Mouse (Mus musculus) forebrain, embryonic 10.5 days (tissue): ENCODE data around the gene Olfr1390. TPM values are rescaled to one million over a fixed set of nuclear protein-coding genes. Genes with fewer than 3 reads are reported as not detected.
"Not testable (repeated sequence)": the region's sequence is repeated elsewhere in the genome, so short reads cannot be mapped to it uniquely, and the experiment has no call there.

Source experiments
- DNase-seq: peaks from one replicate; pipeline ENCODE4 v3.0.0-alpha.2; 2017; ENCODE audit warnings: low spot score; ENCODE audit errors: extremely low spot score
- H3K27ac ChIP-seq: fragments of 300-500 bp; sonication (generic); 2 replicates; pipeline ENCODE4 v1.5.1; 2016; ENCODE audit warnings: mild to moderate bottlenecking
- H3K27me3 ChIP-seq: fragments of 300-500 bp; sonication (generic); 2 replicates; pipeline ENCODE4 v1.6.1; 2016; ENCODE audit warnings: mild to moderate bottlenecking; ENCODE audit not compliant: poor library complexity, severe bottlenecking
- H3K36me3 ChIP-seq: fragments of 300-500 bp; sonication (generic); replicated peaks from 2 replicates; pipeline ENCODE4 v1.6.1; 2016; ENCODE audit warnings: mild to moderate bottlenecking, moderate library complexity
- H3K4me1 ChIP-seq: fragments of 300-500 bp; sonication (generic); 2 replicates; pipeline ENCODE4 v1.6.1; 2016
- H3K4me3 ChIP-seq: fragments of 300-500 bp; sonication (generic); 2 replicates; pipeline ENCODE4 v1.5.1; 2016; ENCODE audit warnings: mild to moderate bottlenecking, moderate library complexity
- H3K9me3 ChIP-seq: fragments of 300-500 bp; sonication (generic); 2 replicates; pipeline ENCODE4 v1.6.1; 2016; ENCODE audit warnings: mild to moderate bottlenecking, moderate library complexity
- WGBS: fragments of 180-500 bp; shearing (Covaris S2); methylation state at CpG from one replicate; pipeline ENCODE4 v1.1.7; 2016; 5-methylcytosine and 5-hydroxymethylcytosine counted together
- polyA plus RNA-seq: library from polyadenylated mRNA; unstranded; fragments of >200 nt; fragmentation: Nextera tagmentation; extraction: Ambion mirVana; gene quantifications from 2 replicates; pipeline ENCODE4 v1.2.1, GENCODE M21; 2016

Olfr1390 gene
- not detected in 2 replicates for polyA plus RNA-seq

DNA sequence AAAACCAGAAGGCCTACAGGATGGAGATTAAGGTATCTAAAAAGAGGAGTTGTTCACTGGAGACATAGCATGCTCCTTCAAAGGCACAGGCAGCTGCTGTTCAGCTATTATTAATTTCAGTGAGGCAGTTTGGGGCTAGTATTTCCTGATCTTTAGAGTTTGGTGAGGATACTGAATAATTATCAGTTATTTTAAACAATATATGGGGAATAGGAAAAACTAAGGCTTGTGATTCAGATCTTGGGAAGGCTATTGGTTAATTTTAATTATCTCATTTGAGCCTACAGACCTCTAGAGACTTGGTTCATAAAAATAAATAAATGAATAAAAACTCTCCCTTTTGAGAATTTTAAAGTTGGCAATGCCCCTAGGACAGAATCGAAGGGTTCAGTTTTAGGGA, at the start of gene Olfr1390:
Gene Olfr1390 (plus strand): TSS at position 301 of the 400 bp plus-strand sequence.
- H3K4me1 ChIP-seq = no peaks in the 10 kb centered on the region
- no peak for DNase-seq
- no peaks in the 10 kb centered on the region for H3K27me3 ChIP-seq
- H3K4me3 ChIP-seq = no peak within 1 kb of the TSS
- H3K36me3 ChIP-seq = no peaks in the 10 kb centered on the region
- H3K9me3 ChIP-seq = no peaks in the 10 kb centered on the region
- 91% methylated on average over 1 of the region's 1 CpGs for WGBS
- H3K27ac ChIP-seq = no peak within 1 kb of the TSS

- H3K36me3 ChIP-seq = no peaks in the 10 kb centered on the region
- WGBS = 89% methylated on average over 2 of the region's 2 CpGs
- no peak for DNase-seq
- H3K4me1 ChIP-seq = no peaks in the 10 kb centered on the region
- H3K4me3 ChIP-seq = no peak overlapping the region
- H3K27me3 ChIP-seq = no peaks in the 10 kb centered on the region
- no peak overlapping the region for H3K27ac ChIP-seq
- H3K9me3 ChIP-seq = 0 out of 2 replicates have a peak, but pooled peaks cover 4% of the 10 kb centered on the region
Observed at GRCm38 (mm10) chr11:49287251-49287650, 47.7 kb upstream of the Olfr1390 start.

GRCm38 (mm10) chr11:49292777-49293176, 42.2 kb upstream of the Olfr1390 start:
- Histone ChIP-seq H3K4me3 (no peak overlapping the region), H3K27ac (no peak overlapping the region), H3K27me3 (no peaks in the 10 kb centered on the region), H3K4me1 (no peaks in the 10 kb centered on the region), H3K9me3 (no peaks in the 10 kb centered on the region), H3K36me3 (no peaks in the 10 kb centered on the region)
- DNase-seq = no peak
- WGBS = 87% methylated on average over 3 of the region's 3 CpGs

- Histone ChIP-seq H3K36me3 (no peaks in the 10 kb centered on the region), H3K27ac (no peak within 1 kb of the TSS), H3K9me3 (no peaks in the 10 kb centered on the region), H3K4me1 (no peaks in the 10 kb centered on the region), H3K27me3 (no peaks in the 10 kb centered on the region), H3K4me3 (no peak within 1 kb of the TSS)
- no peak for DNase-seq
Observed at GRCm38 (mm10) chr11:49304441-49304840, 30.5 kb upstream of the Olfr1390 start, which contains the start of gene Olfr10. TSS of gene Olfr10 (plus strand) at chr11:49304741.

DNA sequence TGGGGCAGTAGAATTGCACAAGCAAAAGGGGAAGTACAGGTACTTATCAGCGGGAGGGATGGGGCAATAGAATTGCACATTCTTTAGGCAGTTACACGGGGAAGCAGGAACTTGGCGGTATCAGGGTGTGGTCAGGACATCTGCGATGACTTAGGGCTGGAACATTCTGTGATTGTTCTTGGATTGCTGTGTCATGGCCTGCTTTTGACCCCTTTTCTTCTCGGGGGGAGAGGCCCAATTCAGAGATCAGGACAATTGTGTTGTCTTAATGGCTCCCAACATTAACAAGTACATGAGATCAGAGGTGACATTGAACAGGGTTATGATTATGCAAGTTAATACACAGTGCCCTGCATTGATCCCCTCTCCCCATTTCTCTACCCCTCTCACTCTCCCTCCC, 26.4 kb upstream of the Olfr1390 start:
- not testable (repeated sequence) for H3K4me3 ChIP-seq, H3K27me3 ChIP-seq, H3K27ac ChIP-seq, H3K9me3 ChIP-seq, DNase-seq, H3K36me3 ChIP-seq, H3K4me1 ChIP-seq
- 87% methylated on average over 5 of the region's 5 CpGs for WGBS

DNA sequence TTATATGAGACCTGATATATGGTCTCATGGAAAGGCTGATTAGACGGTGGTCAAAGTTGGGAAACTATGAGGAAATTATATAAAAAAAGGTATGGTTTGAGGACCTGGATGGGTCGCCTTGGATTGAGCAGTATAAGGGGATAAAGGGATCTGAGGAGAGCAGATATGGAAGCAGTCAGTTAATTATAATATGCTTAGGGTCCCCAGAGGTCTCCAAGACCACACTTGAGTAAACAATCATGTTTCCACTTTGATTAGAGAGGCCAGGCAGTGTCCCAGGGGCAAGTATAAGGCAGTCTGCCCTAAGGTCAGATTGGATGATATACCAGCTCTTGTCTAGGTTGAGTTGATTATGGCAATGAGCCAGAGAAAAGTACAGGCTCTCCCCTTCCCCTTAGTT, 12.5 kb upstream of the Olfr1390 start, which contains the start of gene Olfr1391:
Gene Olfr1391 (plus strand): TSS at position 301 of the 400 bp plus-strand sequence.
- H3K36me3 ChIP-seq = no peaks in the 10 kb centered on the region
- no peak within 1 kb of the TSS for H3K27ac ChIP-seq
- no peaks in the 10 kb centered on the region for H3K9me3 ChIP-seq
- 81% methylated on average over 2 of the region's 2 CpGs for WGBS
- no peaks in the 10 kb centered on the region for H3K27me3 ChIP-seq
- H3K4me3 ChIP-seq = no peak within 1 kb of the TSS
- H3K4me1 ChIP-seq = no peaks in the 10 kb centered on the region
- DNase-seq = no peak

DNA sequence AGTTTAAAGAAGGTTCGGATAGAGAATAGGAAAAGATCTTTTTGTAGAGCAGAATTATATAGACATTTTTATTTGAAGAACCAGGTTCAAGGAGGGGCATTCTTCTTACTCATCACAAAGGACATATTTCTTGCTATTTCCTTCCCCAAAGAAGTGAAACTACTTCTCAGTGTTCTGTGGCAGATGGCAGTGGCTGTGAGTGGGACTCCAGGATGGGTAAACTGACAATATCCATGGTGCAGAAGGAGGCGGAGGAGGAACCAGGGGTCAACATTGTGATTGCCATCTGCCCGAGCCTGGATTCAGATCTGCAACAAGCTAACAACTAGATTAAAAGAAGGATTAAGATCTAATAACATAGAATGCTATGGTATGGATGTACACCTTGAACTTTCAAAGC, 8.3 kb upstream of the Olfr1390 start:
- H3K27ac ChIP-seq = no peak overlapping the region
- no peak for DNase-seq
- no peaks in the 10 kb centered on the region for H3K4me1 ChIP-seq
- H3K36me3 ChIP-seq = no peaks in the 10 kb centered on the region
- H3K4me3 ChIP-seq = no peak overlapping the region
- no peaks in the 10 kb centered on the region for H3K27me3 ChIP-seq
- 85% methylated on average over 3 of the region's 3 CpGs for WGBS
- no peaks in the 10 kb centered on the region for H3K9me3 ChIP-seq

DNA sequence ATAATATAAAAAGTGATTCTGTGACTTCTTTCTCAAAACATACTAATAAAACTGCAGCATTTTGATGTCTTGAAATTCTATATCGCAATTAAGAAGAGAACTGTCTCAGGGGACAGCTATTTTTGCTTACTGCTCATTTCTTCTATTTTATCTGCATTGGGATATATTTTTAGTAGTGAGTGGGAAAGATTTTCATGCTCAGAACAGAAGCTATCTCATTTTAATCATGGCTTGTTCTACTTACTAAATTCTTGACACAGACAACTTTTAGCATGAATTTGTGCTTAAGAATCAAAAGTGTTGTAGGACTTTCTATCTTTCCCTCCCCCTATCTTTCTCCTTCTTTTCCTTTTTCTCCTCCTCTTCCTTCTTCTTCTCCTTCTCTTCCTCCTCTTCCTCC, 5.3 kb upstream of the Olfr1390 start:
- Histone ChIP-seq H3K9me3 (no peaks in the 10 kb centered on the region), H3K27me3 (no peaks in the 10 kb centered on the region), H3K4me3 (no peak overlapping the region), H3K27ac (no peak overlapping the region), H3K36me3 (no peaks in the 10 kb centered on the region), H3K4me1 (no peaks in the 10 kb centered on the region)
- no peak for DNase-seq
- WGBS = 84% methylated on average over 1 of the region's 1 CpGs

GRCm38 (mm10) chr11:49337150-49337832, 2.3 kb downstream of the Olfr1390 start:
- Histone ChIP-seq H3K27ac (no peak overlapping the region), H3K4me3 (no peak overlapping the region), H3K9me3 (no peaks in the 10 kb centered on the region), H3K4me1 (no peaks in the 10 kb centered on the region), H3K36me3 (no peaks in the 10 kb centered on the region), H3K27me3 (no peaks in the 10 kb centered on the region)
- WGBS = 77% methylated on average over 4 of the region's 4 CpGs
- DNase-seq = no peak

DNA sequence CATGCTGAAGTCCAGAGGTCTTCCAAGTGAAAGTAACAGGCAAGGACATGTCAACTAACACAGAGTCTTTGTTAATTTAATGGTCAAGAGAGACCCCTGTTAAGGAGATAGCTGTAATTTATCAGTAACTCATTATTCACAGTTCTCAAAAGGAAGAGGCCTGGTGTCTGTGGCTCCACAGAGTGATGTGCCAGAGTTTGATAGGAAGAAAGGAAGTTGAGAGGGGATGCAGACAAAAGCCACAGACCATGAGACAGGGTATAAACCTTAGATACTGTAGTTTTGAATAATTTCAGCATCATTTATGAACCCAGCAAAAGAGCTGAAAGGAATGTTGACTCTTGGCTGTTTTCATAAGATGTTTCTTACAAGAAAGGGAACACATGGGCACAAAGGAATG, 48.1 kb downstream of the Olfr1390 start:
- no peak for DNase-seq
- H3K9me3 ChIP-seq = peaks cover 7% of the 10 kb centered on the region; the same call in 1 of the 2 replicates
- H3K4me3 ChIP-seq = no peak overlapping the region
- H3K27me3 ChIP-seq = no peaks in the 10 kb centered on the region
- H3K4me1 ChIP-seq = no peaks in the 10 kb centered on the region
- H3K36me3 ChIP-seq = no peaks in the 10 kb centered on the region
- H3K27ac ChIP-seq = no peak overlapping the region

DNA sequence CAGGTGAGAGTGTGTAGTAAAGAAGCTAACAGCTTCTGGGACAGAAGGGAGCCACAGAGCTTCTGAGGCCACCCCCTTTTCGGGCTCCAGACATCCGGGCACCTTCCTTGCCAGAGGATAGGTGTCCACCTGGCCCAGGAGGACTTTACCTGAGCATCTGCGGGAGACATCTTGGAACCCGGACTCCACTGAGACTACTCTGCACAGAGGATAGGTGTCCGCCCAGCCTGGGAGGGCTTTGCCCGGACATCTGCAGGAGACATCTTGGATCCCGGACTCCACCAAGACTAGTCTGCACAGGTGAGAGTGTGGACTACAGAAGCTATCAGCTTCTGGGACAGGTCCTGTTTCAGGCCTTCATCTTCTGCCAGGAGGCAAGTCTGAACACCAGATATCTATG, 51.1 kb downstream of the Olfr1390 start:
- H3K27me3 ChIP-seq, H3K4me1 ChIP-seq, H3K4me3 ChIP-seq, H3K36me3 ChIP-seq, H3K27ac ChIP-seq, H3K9me3 ChIP-seq, DNase-seq: not testable (repeated sequence)
- 95% methylated on average over 7 of the region's 7 CpGs for WGBS
